Mouse (Mus musculus) cortical plate, adult 2 months (tissue): ENCODE results near the gene Timm17a.

Source experiments
- CTCF ChIP-seq: fragments of 200-500 bp; IDR thresholded peaks from 2 replicates; pipeline ENCODE4 v1.5.1; 2011; ENCODE audit warnings: mild to moderate bottlenecking, control low read depth, low read length; ENCODE audit not compliant: insufficient read depth; ENCODE audit errors: extremely low read depth
- POLR2A ChIP-seq: fragments of 200-500 bp; IDR thresholded peaks from 2 replicates; pipeline ENCODE4 v1.6.1; 2011; ENCODE audit warnings: mild to moderate bottlenecking, low read length, control low read depth; ENCODE audit not compliant: insufficient read depth; ENCODE audit errors: extremely low read depth

GRCm38 (mm10) chr1:135361491-135361890 lies 47.9 kb upstream of the Timm17a start:
- TF ChIP-seq POLR2A (no peak), CTCF (no peak)
